Mouse (Mus musculus) limb, embryonic 11.5 days (tissue): ENCODE measurements around the gene Ubl3. TPM values are rescaled to one million over a fixed set of nuclear protein-coding genes. Genes with fewer than 3 reads are reported as not detected.

Source experiments
- ATAC-seq: fragments of 200-750 bp; cut with Nextera tagmentation; 2 replicates; pipeline ENCODE4 v1.8.0; 2017; ENCODE audit warnings: low read depth; ENCODE audit not compliant: insufficient number of reproducible peaks, low FRiP score, low TSS enrichment
- DNase-seq: peaks from one replicate; pipeline ENCODE4 v3.0.0-alpha.2; 2015; ENCODE audit warnings: low spot score
- H3K27ac ChIP-seq: fragments of 300-500 bp; sonication (generic); replicated peaks from 2 replicates; pipeline ENCODE4 v1.5.1; 2014; ENCODE audit warnings: low read depth, mild to moderate bottlenecking, low read length
- H3K27me3 ChIP-seq: fragments of 300-500 bp; sonication (generic); 2 replicates; pipeline ENCODE4 v1.6.1; 2014; ENCODE audit warnings: mild to moderate bottlenecking, low read length, mixed read lengths; ENCODE audit not compliant: control insufficient read depth, insufficient read depth
- H3K36me3 ChIP-seq: fragments of 300-500 bp; sonication (generic); 2 replicates; pipeline ENCODE4 v1.6.1; 2014; ENCODE audit warnings: mild to moderate bottlenecking, low read length, moderate library complexity, mixed read lengths; ENCODE audit not compliant: control insufficient read depth, insufficient read depth
- H3K4me1 ChIP-seq: fragments of 300-500 bp; sonication (generic); 2 replicates; pipeline ENCODE4 v1.6.1; 2014; ENCODE audit warnings: low read length, mixed read lengths; ENCODE audit not compliant: control insufficient read depth, insufficient read depth
- H3K4me2 ChIP-seq: fragments of 300-500 bp; sonication (generic); 2 replicates; pipeline ENCODE4 v1.6.1; 2014; ENCODE audit warnings: low read depth, mild to moderate bottlenecking, moderate library complexity; ENCODE audit not compliant: severe bottlenecking
- H3K4me3 ChIP-seq: fragments of 300-500 bp; sonication (generic); 2 replicates; pipeline ENCODE4 v1.5.1; 2014; ENCODE audit warnings: low read depth, low read length
- H3K9ac ChIP-seq: fragments of 300-500 bp; sonication (generic); 2 replicates; pipeline ENCODE4 v1.6.1; 2014; ENCODE audit warnings: mild to moderate bottlenecking, low read length
- H3K9me3 ChIP-seq: fragments of 300-500 bp; sonication (generic); 2 replicates; pipeline ENCODE4 v1.6.1; 2016; ENCODE audit warnings: low read length; ENCODE audit not compliant: control insufficient read depth
- WGBS: fragments of 180-500 bp; shearing (Covaris S2); extraction: QIAGEN DNeasy Blood & Tissue Kit; methylation state at CpG from one replicate; pipeline ENCODE4 v1.1.7; 2014; 5-methylcytosine and 5-hydroxymethylcytosine counted together
- polyA plus RNA-seq: library from polyadenylated mRNA; unstranded; fragments of >200 nt; fragmentation: Nextera tagmentation; extraction: Ambion mirVana; gene quantifications from 2 replicates; pipeline ENCODE4 v1.2.1, GENCODE M21; 2014

Gene Ubl3
- polyA plus RNA-seq, 1 experiment from 2014 or later, result 50.6 TPM

DNA sequence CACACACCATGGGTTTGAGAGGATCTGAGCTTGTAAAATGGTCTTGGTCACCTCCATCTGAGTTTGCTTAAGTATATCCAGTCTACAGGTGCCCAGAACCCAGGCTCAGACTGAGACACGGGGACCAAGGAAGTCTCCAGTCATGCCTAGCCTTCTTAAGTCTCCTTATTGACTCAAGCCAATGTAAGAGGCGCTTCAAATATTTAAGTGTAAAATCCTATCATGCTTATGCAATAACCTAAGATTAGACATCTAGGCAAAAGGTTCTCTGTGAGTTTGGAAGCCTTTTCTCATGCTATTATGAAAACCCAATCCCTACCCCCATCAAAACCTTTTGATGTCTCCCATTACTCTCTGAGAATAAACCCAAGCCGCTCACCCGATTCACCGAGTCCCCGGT, 5.9 kb upstream of the Ubl3 start:
- H3K4me2 ChIP-seq, result no peak overlapping the region
- no peaks in the 10 kb centered on the region for H3K27me3 ChIP-seq
- no peak for DNase-seq
- no peak for ATAC-seq
- H3K4me1 ChIP-seq, result no peaks in the 10 kb centered on the region; the same call in 1 of the 2 replicates
- H3K9me3 ChIP-seq, result no peaks in the 10 kb centered on the region
- no peak overlapping the region for H3K27ac ChIP-seq
- H3K36me3 ChIP-seq, result no peaks in the 10 kb centered on the region
- no peak overlapping the region for H3K9ac ChIP-seq
- H3K4me3 ChIP-seq, result no peak overlapping the region
- WGBS, result 94% methylated on average over 6 of the region's 6 CpGs

DNA sequence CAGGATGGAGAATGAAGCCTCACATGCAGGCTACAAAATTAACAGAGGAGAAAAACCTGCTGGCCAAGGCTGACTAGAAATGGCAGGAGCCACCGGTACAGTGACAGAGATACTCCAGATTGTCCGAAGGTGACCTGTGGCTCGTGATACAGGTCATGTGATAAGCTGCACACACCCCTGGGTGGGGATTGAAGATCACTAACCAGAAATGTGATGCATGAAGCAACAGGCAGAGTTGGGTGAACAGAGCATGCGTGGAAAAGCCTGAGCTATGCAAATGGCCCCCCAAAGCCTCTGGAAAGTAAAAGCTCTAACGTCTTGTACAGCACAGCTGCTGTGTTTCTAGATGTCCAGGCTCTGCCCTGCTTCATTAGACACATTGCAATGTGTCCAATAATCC, 3.9 kb upstream of the Ubl3 start:
- Histone ChIP-seq H3K4me3 (no peak overlapping the region), H3K4me1 (no peaks in the 10 kb centered on the region; the same call in 1 of the 2 replicates), H3K9ac (no peak overlapping the region), H3K27me3 (no peaks in the 10 kb centered on the region), H3K9me3 (no peaks in the 10 kb centered on the region), H3K36me3 (no peaks in the 10 kb centered on the region), H3K27ac (no peak overlapping the region), H3K4me2 (no peak overlapping the region)
- 79% methylated on average over 5 of the region's 5 CpGs for WGBS
- no peak for DNase-seq
- no peak for ATAC-seq

DNA sequence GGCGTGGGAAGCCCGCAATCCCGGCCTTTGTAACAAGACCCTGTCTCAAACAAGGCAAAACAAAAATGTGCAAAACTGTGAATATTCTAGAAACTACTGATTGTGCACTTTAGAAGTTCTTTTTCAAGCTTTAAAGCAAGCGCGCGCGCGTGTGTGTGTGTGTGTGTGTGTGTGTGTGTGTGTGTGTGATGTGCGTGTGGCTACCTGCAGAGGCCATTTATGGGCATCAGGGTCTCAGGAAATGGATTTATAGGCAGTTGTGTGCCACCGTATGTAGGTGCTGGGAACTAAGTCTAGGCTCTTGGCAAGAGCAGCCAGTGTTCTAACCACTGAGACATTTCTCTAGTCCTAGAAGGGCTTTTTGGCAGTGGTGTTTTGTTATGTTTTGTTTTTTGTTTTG, 2.6 kb upstream of the Ubl3 start:
- H3K4me1 ChIP-seq, result peaks cover 7% of the 10 kb centered on the region
- no peak overlapping the region for H3K27ac ChIP-seq
- H3K27me3 ChIP-seq, result no peaks in the 10 kb centered on the region
- no peak overlapping the region for H3K4me3 ChIP-seq
- 73% methylated on average over 10 of the region's 10 CpGs for WGBS
- no peak overlapping the region; the same call in 1 of the 2 replicates for H3K9ac ChIP-seq
- no peak for ATAC-seq
- no peaks in the 10 kb centered on the region for H3K9me3 ChIP-seq
- H3K36me3 ChIP-seq, result no peaks in the 10 kb centered on the region
- DNase-seq, result no peak
- peak overlapping the region; percentile 31; the same call in 1 of the 2 replicates for H3K4me2 ChIP-seq

DNA sequence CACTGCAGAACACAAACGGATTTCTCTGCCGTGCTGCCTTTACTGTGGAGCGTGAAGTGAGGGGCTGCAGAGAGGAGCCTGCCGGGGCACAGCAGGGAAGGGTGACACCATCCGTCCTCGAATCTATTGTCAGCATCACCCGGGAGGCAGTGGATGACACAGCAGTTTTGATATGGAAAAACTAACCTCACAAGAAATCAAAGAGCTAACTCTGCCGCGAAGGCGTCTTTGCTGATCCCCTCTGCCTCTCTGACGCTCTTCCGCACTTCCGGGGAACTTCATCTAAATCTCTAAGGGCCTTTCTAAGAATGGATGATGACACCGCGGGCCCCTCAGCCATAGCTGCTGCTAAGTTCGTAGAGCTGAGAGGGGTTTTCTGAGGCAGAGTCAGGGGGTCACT, 2.1 kb upstream of the Ubl3 start:
- DNase-seq, result no peak
- H3K9ac ChIP-seq, result no peak overlapping the region; the same call in 1 of the 2 replicates

DNA sequence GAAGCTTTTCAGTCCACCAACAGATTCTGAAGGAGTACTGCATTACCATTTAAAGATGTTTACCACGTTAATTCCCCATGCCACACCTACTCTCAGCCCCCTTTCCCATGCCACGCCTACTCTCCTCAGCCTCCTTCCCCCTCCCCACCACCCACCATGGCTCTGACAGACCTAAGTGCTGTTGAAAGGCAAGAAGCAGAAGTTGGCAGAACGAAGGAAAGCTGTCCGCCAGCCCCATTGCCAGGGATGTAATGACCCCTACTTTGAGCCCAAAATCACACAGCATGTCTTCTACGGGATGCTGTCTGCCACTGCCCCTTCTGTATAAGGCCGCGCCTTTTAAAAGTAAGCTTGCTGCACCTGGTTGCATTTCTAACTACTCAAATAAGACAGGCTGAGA, 1.7 kb upstream of the Ubl3 start:
- H3K27me3 ChIP-seq, result no peaks in the 10 kb centered on the region
- no peak for ATAC-seq
- H3K4me2 ChIP-seq, result peak overlapping the region; percentile 31
- no peak overlapping the region for H3K9ac ChIP-seq
- H3K36me3 ChIP-seq, result no peaks in the 10 kb centered on the region
- no peak overlapping the region for H3K27ac ChIP-seq
- H3K4me1 ChIP-seq, result peaks cover 11% of the 10 kb centered on the region
- WGBS, result 12% methylated on average over 7 of the region's 7 CpGs
- H3K4me3 ChIP-seq, result no peak overlapping the region
- H3K9me3 ChIP-seq, result no peaks in the 10 kb centered on the region
- DNase-seq, result no peak

More for the DNA sequence above, 2.1 kb upstream of the Ubl3 start:
- WGBS, result 5% methylated on average over 16 of the region's 16 CpGs
- H3K4me3 ChIP-seq, result peak overlapping the region; percentile 7; the same call in 1 of the 2 replicates
- H3K4me2 ChIP-seq, result peak overlapping the region; percentile 31
- ATAC-seq, result no peak
- no peaks in the 10 kb centered on the region for H3K36me3 ChIP-seq
- H3K27me3 ChIP-seq, result no peaks in the 10 kb centered on the region
- H3K27ac ChIP-seq, result no peak overlapping the region
- peaks cover 8% of the 10 kb centered on the region for H3K4me1 ChIP-seq
- no peaks in the 10 kb centered on the region for H3K9me3 ChIP-seq

DNA sequence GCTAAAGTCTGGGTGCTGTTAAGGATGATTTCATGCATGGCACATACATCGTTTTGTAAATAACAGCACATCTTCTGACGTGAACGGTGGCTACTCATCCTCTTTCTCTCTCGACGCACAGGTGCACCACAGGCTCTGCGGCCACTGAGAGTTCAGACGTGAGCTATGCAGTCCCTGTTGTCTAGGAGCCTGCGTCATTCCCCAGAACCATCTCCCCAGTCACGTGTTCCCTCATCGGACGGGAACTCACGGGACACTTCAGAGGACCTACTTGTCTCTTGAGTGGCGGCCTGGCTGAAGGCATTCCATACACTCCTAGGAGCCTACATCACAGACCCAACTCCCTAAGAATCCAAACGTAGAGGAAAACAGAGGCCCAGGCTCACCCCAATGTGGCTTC, 1.1 kb upstream of the Ubl3 start:
- no peaks in the 10 kb centered on the region for H3K9me3 ChIP-seq
- 25% methylated on average over 14 of the region's 14 CpGs for WGBS

DNA sequence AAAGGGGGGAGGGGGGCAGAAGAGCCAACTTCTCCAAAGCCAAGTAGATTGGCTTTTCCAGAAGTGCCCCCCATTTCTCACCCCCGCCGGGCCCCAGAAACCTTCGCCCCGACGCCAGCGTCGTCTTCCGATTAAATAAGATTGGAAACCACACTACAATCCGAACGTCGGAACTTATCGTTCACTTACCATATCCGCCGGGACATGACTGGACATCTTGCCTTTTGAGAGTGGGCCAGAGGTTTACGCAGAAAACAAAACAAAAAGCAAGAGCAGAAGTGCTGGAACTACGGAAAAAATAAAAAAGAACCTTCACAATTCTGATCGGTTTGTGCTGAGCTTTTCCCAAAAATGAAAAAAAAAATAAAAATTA, 839 bp downstream of the Ubl3 start:
- H3K9ac ChIP-seq, result peak overlapping the region; percentile 68
- H3K27me3 ChIP-seq, result no peaks in the 10 kb centered on the region
- peaks cover 15% of the 10 kb centered on the region for H3K4me1 ChIP-seq
- DNase-seq (peak; percentile 34), ATAC-seq (no peak)
- no peaks in the 10 kb centered on the region for H3K36me3 ChIP-seq
- under 1% methylated on average over 17 of the region's 17 CpGs for WGBS
- peak overlapping the region; percentile 68 for H3K4me2 ChIP-seq
- H3K27ac ChIP-seq, result no peak overlapping the region
- no peaks in the 10 kb centered on the region for H3K9me3 ChIP-seq
- H3K4me3 ChIP-seq, result peak overlapping the region; percentile 65

More for the DNA sequence above, 1.1 kb upstream of the Ubl3 start:
- Histone ChIP-seq H3K27ac (no peak overlapping the region), H3K4me3 (no peak overlapping the region), H3K9ac (no peak overlapping the region), H3K4me1 (peaks cover 12% of the 10 kb centered on the region), H3K36me3 (no peaks in the 10 kb centered on the region), H3K4me2 (no peak overlapping the region), H3K27me3 (no peaks in the 10 kb centered on the region)
- no peak for DNase-seq
- no peak for ATAC-seq

DNA sequence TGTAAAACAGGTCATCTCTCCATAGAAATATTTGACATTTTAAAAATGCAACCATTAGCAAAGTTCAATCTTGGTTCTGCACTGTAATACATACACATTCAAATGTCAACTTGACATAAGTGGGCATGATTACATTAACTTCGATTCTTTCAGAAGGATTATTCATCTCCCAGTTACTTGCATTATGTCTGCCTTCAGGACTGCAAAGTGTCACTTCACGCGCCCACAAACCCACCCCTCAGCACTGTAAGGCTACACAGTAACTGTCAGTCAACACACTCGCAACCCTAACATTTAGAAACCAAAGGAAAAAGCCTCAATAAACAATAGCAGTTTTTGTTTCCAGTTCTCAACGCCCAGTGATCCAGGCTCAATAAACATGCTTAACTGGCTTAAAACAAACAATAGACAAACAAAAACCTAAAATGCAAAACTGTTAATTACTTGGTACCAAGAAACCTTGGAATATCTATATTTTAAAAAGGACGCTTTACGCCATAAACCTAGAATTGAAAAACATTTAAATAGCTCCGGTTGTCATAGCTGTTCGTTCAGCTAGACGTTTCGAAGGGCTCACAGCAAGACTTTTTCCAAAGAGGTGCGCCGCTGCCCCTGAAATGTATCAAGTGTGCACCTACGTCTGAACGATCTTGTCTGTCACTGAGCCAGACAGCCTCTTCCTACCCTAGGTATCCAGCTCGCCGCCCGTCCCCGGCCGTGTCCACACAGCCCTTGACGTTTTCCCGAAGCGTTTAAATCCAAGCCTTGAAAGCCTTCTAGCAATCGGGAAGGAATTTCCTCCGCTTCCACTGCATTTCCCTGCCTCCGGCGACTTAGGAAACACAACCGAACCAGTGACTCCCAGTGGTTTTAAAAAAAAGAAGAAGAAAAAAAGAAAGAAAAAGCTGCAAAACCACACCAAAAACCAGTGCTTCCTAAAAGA, 1.5 kb downstream of the Ubl3 start:
- DNase-seq (peak; percentile 62), ATAC-seq (no peak)
- Histone ChIP-seq H3K4me1 (peaks cover 15% of the 10 kb centered on the region), H3K9ac (peak overlapping the region; percentile 68), H3K27ac (no peak overlapping the region), H3K36me3 (no peaks in the 10 kb centered on the region), H3K27me3 (no peaks in the 10 kb centered on the region), H3K4me2 (peak overlapping the region; percentile 68), H3K9me3 (no peaks in the 10 kb centered on the region), H3K4me3 (peak overlapping the region; percentile 65)
- under 1% methylated on average over 28 of the region's 28 CpGs for WGBS
